Mouse (Mus musculus): ENCODE data around the gene Sf3a1.

Gene Sf3a1

GRCm38 (mm10) chr11:4134986-4135935 lies 24.9 kb upstream of the Sf3a1 start, which contains the start of gene Rnf215:
Gene Rnf215 (plus strand): TSS chr11:4135202.
- peak; percentile 68 to 82 for DNase-seq (ENCODE audit: low spot score in 2 of 2)

GRCm38 (mm10) chr11:4138964-4139363 lies 21.2 kb upstream of the Sf3a1 start:
- no peak for DNase-seq (ENCODE audit: low spot score in 2 of 2)

- DNase-seq (ENCODE audit: low spot score in 2 of 2): no peak
Observed at GRCm38 (mm10) chr11:4141505-4141904, 18.6 kb upstream of the Sf3a1 start.

GRCm38 (mm10) chr11:4142352-4142751 lies 17.8 kb upstream of the Sf3a1 start:
- DNase-seq (ENCODE audit: low spot score in 2 of 2): no peak

- DNase-seq (ENCODE audit: low spot score in 2 of 2): no peak
Observed at GRCm38 (mm10) chr11:4143281-4144062, 16.7 kb upstream of the Sf3a1 start.

GRCm38 (mm10) chr11:4146381-4146780 lies 13.8 kb upstream of the Sf3a1 start:
- no peak for DNase-seq (ENCODE audit: low spot score in 2 of 2)

GRCm38 (mm10) chr11:4147098-4147497 lies 13.1 kb upstream of the Sf3a1 start:
- DNase-seq (ENCODE audit: low spot score in 2 of 2): no peak

- no peak for DNase-seq (ENCODE audit: low spot score in 2 of 2)
Observed at GRCm38 (mm10) chr11:4148120-4148519, 12.0 kb upstream of the Sf3a1 start.

- no peak for DNase-seq (ENCODE audit: low spot score in 2 of 2)
Observed at GRCm38 (mm10) chr11:4148536-4149156, 11.5 kb upstream of the Sf3a1 start.

GRCm38 (mm10) chr11:4149886-4150285 lies 10.3 kb upstream of the Sf3a1 start:
- DNase-seq (ENCODE audit: low spot score in 2 of 2): no peak

GRCm38 (mm10) chr11:4153694-4154093 lies 6.5 kb upstream of the Sf3a1 start:
- DNase-seq (ENCODE audit: low spot score in 2 of 2): no peak

GRCm38 (mm10) chr11:4155641-4156040 lies 4.5 kb upstream of the Sf3a1 start:
- no peak for DNase-seq (ENCODE audit: low spot score in 2 of 2)

GRCm38 (mm10) chr11:4158676-4159075 lies 1.5 kb upstream of the Sf3a1 start:
- DNase-seq (ENCODE audit: low spot score in 2 of 2): no peak

- no peak for DNase-seq (ENCODE audit: low spot score in 2 of 2)
Observed at GRCm38 (mm10) chr11:4160758-4161480, 769 bp downstream of the Sf3a1 start.

GRCm38 (mm10) chr11:4164701-4165100 lies 4.6 kb downstream of the Sf3a1 start:
- DNase-seq (ENCODE audit: low spot score in 2 of 2): no peak

- DNase-seq (ENCODE audit: low spot score in 2 of 2): no peak
Observed at GRCm38 (mm10) chr11:4166467-4167090, 6.4 kb downstream of the Sf3a1 start.

GRCm38 (mm10) chr11:4174586-4174985 lies 14.4 kb downstream of the Sf3a1 start:
- no peak for DNase-seq (ENCODE audit: low spot score in 2 of 2)

- DNase-seq (ENCODE audit: low spot score in 2 of 2): no peak
Observed at GRCm38 (mm10) chr11:4177716-4178115, 17.6 kb downstream of the Sf3a1 start.

- DNase-seq (ENCODE audit: low spot score in 2 of 2): no peak
Observed at GRCm38 (mm10) chr11:4182061-4182460, 21.9 kb downstream of the Sf3a1 start.

- no peak for DNase-seq (ENCODE audit: low spot score in 2 of 2)
Observed at GRCm38 (mm10) chr11:4183511-4183910, 23.4 kb downstream of the Sf3a1 start.
